Mouse (Mus musculus) liver, adult 10 weeks (tissue): ENCODE data around the gene H2afx. TPM values are rescaled to one million over a fixed set of nuclear protein-coding genes. Genes with fewer than 3 reads are reported as not detected.

Experiments used
- polyA plus RNA-seq: library from polyadenylated mRNA; stranded (reverse); fragments of 350-450 nt; fragmentation: Illumina TruSeq; extraction: RNeasy Lipid Tissue Mini Kit (QIAGEN cat#74804); gene quantifications from one replicate; pipeline ENCODE4 v1.2.3, GENCODE M21; 2014; ENCODE audit warnings: low read depth, low replicate concordance

H2afx gene
- polyA plus RNA-seq: 1.0 TPM

DNA sequence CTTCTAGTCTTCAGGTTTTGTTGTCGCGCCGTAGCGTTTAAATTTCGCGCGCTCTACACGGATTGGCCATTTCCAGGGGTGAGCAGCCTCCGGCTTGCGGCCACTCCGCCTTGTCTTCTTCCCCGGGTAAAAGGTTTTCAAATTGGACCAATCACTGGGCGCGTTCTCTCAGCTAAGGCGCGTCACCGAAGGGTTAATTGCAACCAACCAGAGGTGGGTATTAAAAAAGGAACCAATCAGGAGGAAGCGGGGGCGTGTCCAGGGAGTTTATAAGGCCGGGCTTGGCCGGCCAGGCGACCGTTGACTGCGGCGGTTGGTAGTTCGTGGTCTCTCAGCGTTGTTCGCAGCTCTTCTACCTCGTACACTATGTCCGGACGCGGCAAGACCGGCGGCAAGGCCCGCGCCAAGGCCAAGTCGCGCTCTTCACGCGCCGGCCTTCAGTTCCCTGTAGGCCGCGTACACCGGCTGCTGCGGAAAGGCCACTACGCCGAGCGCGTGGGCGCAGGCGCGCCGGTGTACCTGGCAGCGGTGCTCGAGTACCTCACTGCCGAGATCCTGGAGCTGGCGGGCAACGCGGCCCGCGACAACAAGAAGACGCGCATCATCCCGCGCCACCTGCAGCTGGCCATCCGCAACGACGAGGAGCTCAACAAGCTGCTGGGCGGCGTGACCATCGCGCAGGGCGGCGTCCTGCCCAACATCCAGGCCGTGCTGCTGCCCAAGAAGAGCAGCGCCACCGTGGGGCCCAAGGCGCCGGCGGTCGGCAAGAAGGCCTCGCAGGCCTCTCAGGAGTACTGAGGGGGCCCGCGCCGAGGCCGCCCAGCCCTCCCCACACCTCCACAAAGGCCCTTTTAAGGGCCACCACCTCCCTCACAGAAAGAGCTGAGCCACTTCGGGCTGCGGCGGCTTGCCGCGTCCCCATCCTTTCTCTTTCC is at the start of gene H2afx:
Gene H2afx, plus strand, starts transcription at position 299 of the 935 bp plus-strand sequence.

DNA sequence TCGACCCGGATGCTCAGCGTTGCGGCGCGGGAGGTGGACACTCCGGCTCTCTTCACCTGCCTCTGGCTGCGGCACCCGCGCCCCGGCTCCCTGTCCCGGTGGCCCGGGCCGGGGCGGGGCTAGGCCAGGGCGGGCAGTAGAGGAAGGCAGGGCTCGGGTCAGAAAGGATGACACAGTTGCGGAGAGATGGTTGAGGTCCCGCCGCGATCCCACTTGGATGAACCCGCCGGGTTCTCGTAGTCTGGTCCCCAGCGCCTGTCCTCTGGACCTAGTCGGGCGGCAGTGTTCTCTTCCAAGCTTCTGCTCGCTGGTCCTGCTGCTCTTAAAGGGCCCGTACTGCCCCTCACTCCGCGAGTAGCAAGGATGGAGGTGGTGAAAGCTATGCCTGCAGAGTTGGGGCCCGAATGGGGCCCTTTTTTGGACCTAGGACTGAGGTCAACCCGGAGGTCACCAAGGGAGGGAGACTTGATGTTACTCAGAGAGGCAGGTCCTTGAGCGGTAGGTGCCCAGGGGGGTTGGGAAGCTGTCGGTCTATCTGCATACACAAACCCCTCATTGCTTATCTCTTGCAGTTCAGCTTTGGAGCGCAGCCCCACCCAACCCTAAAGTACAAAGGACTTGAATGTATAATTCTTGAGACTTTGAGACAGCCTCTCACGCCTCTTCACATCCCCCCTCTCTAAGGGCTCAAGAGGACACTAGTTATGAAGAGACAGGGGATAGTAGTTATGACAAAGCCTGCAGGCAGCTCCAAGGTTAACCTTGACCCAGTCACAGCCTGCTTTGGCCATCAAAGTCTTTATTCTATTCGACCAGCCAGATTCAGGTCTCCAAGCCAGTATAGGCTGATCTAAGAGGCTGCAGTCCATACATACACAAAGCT is 46.2 kb upstream of the H2afx start, which contains the start of gene Abcg4:
Gene Abcg4, minus strand, starts transcription at position 540 of the 883 bp plus-strand sequence.

DNA sequence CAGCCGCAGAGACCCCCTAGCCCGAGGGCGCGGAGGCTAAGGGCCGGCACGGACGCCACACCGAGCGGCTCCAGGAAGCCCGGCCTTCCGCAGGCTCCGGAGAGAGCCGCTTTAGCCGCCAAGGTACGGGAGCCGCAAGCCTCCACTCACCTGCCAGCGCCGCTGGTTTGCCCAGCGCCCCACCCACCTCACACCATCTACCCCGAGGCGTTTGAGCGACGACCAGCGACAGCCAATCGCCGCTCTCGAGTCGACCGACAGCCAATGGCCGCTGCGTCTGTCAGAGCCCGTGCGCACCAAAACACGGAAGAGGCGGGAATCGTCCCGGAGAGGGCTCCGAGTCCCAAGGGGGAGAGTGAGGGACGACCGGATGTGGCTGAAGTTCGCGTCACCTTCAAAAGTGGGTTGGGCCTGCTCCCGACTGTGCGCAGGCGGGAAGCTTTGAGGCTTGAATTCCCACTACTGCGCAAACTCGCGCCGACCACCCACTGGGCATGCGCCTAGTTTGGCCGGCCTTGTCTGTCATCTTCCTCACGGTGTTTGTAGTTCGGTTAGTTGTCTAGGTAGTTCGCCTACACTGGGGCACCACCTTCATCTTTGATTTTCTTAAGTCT is 28.9 kb upstream of the H2afx start, which contains the start of gene Hinfp:
Gene Hinfp, minus strand, starts transcription at position 206 of the 614 bp plus-strand sequence.

DNA sequence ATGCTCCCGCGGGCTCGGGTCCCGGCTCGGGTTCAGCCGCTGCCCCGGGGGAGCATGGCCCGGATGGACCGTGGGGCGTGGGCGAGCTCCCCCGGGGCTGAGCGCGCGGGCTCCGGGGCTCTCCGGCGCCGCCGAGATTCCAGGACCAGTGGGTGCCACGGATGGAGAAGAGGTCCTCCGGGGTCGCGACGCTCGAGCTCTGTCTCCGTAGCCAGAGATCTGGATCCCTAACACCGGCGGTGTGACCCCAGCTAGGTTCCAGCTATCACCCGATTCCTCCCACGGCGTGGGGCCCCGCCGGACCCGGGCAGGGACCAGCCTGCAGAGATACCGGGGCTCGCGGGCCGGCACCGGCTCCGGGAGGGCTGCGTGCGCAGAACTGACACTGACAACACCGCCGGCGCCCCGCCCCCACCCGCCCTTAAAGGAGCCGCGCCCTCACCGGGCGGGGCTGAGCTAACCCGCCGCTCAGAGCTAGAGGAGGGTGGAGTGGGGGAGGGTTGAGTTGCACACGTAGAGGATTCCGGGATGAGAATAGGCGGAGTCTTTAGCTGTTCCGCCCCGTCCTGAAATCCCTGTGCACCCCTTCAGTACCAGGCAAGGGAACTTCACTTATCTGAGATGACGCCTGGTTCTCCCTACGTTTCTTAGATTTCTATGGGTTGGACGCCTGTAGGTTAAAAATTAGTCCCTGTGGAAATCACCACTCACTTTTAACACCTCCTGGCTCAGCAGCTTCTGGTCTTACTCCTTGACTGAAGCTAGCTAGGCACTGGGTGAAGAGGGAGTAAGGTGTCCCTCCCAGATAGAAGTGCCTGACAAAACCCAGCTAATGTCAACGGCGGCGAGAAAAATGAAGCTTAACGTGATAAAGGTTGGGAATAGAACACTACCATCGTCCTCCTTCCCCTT is 14.4 kb upstream of the H2afx start, which contains the start of gene C2cd2l:
Gene C2cd2l, minus strand, starts transcription at position 399 of the 912 bp plus-strand sequence.

DNA sequence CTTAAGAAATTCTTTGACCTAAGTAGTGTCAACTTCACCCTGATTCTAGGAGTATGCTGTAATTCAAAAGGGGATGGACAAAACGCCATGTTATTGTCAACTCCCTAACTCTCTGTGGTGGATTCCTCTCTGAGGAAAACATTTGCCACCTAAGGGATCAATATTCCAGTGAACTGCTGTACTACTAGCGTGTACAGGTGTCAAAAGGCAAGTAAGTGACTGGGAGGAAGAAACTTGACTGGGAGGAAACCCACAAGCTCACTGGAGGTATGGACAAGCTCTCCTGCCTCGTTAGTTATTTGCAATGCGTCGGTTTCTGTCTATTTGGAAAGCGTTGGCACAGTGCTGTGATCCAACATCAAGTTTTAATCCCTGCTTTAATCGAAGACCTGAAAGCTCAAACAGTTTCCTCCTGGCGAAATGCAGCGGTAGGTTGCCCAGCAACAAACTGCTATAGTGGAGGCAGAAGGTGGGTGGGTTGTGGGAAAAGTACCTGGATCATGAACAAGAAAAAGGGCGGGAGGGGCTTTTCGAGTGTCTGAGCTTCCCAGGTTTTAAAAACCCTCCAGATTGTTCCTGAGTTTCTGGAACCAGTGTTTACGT is 8.6 kb upstream of the H2afx start, which contains the start of gene Dpagt1:
Gene Dpagt1, plus strand, starts transcription at position 252 of the 603 bp plus-strand sequence.

DNA sequence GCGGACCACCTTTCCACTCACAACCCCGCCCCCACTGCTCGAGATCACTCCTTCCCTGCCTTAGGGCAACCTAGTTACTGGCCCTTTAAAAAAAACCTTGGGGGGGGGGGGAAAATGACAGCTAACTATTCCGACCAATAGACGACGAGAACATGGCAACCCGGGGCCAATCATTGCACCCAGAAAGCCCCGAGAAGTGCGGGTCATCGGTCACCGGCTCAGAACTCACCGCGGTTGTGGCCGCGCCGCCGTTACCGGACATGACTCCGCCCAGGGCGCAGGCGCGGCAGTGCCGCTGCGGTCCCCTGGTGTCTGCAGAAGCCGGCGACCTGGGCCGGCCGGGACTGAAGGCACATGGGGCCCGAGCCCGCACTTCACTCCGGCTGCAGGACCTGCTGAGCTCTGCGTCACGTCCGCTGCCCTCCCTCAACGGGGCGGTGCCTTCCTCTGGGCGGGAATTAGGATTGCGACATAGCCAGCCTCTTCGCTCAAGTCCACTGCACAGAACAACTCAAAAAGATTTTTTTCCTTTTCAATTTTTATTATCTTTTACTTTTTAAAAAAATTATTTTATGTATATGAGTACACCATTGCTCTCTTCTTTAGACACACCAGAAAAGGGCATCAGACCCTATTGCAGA is 9.4 kb downstream of the H2afx start, which contains the start of gene Hmbs:
Gene Hmbs, minus strand, starts transcription at position 448 of the 641 bp plus-strand sequence.

DNA sequence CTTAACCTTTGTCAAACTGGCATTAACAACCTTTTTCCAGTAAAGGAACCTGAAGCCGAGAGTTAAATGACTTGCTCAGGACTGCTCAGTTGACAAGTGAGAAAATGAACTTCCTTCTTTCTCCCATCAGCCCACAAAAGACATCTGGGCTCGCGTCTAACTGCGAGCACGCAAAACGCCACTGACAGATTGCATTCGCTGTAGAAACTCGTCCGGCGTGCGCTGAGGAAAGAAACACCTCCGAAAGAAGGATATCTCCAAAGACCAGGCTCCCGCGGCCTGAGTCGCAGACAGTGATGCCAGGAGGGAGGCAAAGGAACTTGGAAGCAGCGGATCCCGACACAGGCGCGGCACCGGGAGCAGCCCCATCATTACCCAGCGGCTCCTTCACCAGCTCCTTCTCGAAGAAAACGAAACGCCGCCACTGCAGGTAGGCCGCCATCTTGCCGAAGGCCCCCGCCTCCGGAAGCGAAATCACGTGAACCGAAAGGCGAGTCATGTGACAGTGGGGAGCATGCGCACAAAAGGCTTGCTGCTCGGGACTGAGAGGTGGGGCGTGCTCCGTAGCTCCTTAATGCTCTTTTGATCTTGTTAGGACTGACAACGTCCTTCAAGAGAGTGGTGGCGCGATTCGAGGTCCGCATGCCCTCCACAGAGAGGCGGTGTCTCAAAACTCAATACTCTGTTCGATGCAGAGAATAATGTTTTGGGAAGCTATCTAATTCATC is 26.9 kb downstream of the H2afx start, which contains the start of gene Vps11:
Gene Vps11, minus strand, starts transcription at position 481 of the 728 bp plus-strand sequence.

DNA sequence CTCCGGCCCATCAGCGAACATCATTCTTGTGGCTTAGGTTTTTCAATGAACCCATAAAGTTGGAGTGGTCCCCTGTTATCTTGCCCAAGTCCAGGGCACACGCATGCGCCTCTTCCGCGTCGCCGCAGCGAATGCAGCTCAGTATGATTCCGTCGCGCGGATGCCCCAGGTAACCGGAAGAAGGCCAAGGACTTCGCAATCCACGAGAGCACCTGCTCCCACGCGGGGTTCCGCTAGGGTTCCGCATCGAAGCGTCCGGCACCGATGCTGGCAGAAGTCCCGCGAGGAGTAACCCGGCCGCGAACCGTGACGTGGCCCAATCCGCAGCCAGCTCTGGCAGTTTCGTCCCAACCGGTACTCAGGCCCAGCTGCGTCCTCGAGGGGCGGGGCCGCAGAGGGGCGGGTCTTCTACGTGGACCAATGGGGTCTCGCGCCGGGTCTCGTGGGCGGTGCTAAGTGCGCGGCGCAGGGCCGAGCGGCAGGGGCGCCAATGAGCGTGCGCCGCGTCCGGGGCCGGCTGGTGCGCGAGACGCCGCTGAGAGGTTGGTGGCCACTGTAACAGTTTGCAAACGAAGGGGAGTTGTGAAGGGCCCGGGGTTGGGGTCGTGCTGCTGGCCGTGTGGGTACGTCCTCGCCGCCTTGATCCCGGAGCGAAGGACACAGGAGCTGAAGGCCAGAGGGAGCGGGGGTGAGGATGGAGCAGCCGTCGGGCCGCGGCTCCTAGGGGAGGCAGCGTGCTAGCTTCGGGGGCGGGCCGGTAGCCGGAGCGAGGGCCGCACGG is 44.8 kb downstream of the H2afx start, which contains the start of gene Hyou1:
Gene Hyou1, plus strand, starts transcription at position 437 of the 781 bp plus-strand sequence.

Other genes starting within 250 kb of the H2afx start
- not detected for gene Mfrp, start 233.0 kb upstream of the H2afx start, polyA plus RNA-seq
- not detected for gene C1qtnf5, start 227.4 kb upstream of the H2afx start, polyA plus RNA-seq
- not detected for gene Gm49380, start 221.2 kb upstream of the H2afx start, polyA plus RNA-seq
- gene Rnf26, start 221.2 kb upstream of the H2afx start, polyA plus RNA-seq: 1.1 TPM
- gene Mcam, start 200.2 kb upstream of the H2afx start, polyA plus RNA-seq: 1.6 TPM
- 5.1 TPM for gene Cbl, start 100.6 kb upstream of the H2afx start, polyA plus RNA-seq
- not detected for gene Ccdc153, start 94.0 kb upstream of the H2afx start, polyA plus RNA-seq
- not detected for gene Pdzd3, start 83.2 kb upstream of the H2afx start, polyA plus RNA-seq
- gene Nlrx1, start 66.1 kb upstream of the H2afx start, polyA plus RNA-seq: 0.34 TPM
- gene Abcg4, start 46.1 kb upstream of the H2afx start, polyA plus RNA-seq: not detected
- gene Hinfp, start 29.0 kb upstream of the H2afx start, polyA plus RNA-seq: 6.5 TPM
- 2.1 TPM for gene C2cd2l, start 14.4 kb upstream of the H2afx start, polyA plus RNA-seq
- gene Dpagt1, start 8.7 kb upstream of the H2afx start, polyA plus RNA-seq: 14.6 TPM
- gene Hmbs, start 9.5 kb downstream of the H2afx start, polyA plus RNA-seq: 36.4 TPM
- 8.1 TPM for gene Vps11, start 27.0 kb downstream of the H2afx start, polyA plus RNA-seq
- 21.1 TPM for gene Hyou1, start 44.8 kb downstream of the H2afx start, polyA plus RNA-seq
- 32.4 TPM for gene Slc37a4, start 62.2 kb downstream of the H2afx start, polyA plus RNA-seq
- 495 TPM for gene Rps25, start 72.4 kb downstream of the H2afx start, polyA plus RNA-seq
- gene Trappc4, start 72.9 kb downstream of the H2afx start, polyA plus RNA-seq: 20.4 TPM
- gene Ccdc84, start 83.9 kb downstream of the H2afx start, polyA plus RNA-seq: 16.2 TPM
- gene Foxr1, start 106.4 kb downstream of the H2afx start, polyA plus RNA-seq: not detected
- gene Upk2, start 120.3 kb downstream of the H2afx start, polyA plus RNA-seq: not detected
- 0.82 TPM for gene Bcl9l, start 148.1 kb downstream of the H2afx start, polyA plus RNA-seq
- 0.24 TPM for gene Cxcr5, start 227.2 kb downstream of the H2afx start, polyA plus RNA-seq